Mouse (Mus musculus) 3T3-L1 (cell line): Measurements from ENCODE around the gene Serpine1.
A peak's percentile ranks its signal among the peaks of the same experiment; 100 is the strongest.

ENCODE experiments used
- DNase-seq: peaks from one replicate; pipeline ENCODE4 v3.0.0-alpha.2; 2015; ENCODE audit warnings: low read depth, low spot score

Serpine1 gene

DNA sequence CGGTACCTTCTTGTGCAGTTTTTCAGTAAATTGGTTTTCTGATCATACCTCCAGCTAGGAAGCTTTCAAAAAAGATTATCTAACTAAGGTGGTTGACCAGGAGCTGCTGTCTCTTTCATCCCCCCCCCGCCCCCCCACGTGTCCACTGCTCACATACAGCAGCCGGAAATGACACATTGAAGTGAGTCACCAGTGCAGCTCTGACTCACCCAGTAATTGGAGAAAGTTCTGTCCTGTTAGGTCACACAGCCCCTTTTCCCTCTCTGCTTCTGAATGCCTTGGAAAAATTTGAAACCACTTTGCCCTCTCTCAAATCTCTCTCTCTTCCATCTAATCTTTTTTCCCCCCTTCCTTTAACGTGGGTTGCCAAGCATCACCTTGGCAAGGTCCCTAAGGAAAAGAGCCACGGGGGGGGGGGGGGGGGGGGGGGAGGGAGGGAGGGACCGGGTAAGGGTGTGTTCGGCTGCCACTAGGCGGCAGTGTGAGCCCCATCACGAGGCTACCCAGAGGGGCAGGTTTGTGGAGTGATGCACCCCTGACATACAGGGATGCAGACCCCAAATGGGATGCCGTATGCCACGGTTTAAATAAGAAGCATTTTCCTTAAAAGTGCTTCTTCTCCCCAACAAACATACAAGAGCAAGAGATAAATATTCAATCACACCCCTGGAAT lies 10.1 kb downstream of the Serpine1 start:
- peak; percentile 98 for DNase-seq

GRCm38 (mm10) chr5:137054873-137055272 lies 17.2 kb downstream of the Serpine1 start:
- no peak for DNase-seq

DNA sequence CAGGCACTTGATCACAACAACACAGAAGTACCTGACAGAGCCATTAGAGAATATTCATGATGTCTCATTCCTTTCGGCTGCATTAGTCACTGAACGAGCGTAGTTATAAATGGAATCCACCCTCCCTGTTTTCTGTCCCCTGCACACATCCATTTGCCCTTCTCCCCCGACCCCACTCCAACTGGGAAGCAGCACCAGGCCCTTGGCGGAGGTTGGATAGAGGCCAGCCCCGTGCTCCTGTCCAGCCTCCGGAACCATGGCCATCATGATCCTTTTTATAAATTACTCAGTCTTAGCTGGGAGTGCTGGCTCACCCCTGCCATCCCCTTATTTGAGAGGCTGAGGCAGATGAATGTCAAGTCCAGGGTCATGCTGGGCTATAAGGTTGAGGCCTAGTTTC lies 17.8 kb downstream of the Serpine1 start:
- no peak for DNase-seq

DNA sequence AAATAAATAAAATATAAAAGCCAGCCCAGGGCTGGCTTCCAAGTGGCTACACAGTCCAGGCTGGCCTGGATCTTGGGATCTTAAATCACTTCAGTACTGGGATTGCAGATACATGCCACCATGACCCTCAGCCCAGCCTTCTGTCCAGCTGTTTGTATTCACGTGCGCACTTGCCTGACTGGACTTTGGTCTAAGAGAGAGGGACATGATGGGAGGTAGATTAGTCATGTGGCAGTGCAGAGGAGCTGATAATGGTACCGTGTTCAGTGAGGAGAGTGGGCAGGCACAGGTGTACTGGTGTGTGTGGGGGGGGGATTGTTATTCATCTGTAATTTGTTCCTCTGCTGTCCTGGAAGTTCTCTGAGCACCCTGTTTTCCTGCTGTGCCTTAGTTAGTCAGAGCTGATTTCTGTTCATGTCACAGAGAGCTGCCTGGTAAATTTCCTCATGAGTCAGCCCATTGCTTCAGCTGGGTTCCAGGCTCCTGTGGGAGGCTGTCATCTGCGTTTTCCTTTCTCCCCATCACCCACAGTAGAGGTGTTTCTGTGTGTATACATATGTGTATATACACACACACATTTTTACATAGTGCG lies 20.1 kb downstream of the Serpine1 start:
- DNase-seq, result peak; percentile 72

GRCm38 (mm10) chr5:137051125-137051524 lies 20.9 kb downstream of the Serpine1 start:
- no peak for DNase-seq

DNA sequence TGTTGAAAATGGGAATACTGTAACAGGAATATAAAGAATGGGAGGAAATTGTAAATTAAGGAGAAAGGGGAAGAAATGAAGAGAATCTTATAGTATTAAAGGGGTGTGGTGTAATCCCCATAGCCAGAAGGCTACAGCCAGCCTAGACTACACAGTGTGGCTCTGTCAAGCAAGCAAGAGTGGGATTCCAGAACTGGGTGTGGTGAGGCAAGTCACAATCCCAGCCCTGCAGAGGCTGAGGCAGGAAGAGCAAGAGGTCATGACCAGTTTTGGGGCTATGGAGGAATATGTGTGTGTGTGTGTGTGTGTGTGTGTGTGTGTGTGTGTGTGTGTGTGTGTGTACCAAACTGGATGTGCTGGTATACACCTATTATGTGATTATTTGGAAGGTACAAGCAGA lies 25.1 kb downstream of the Serpine1 start:
- peak; percentile 63 for DNase-seq

DNA sequence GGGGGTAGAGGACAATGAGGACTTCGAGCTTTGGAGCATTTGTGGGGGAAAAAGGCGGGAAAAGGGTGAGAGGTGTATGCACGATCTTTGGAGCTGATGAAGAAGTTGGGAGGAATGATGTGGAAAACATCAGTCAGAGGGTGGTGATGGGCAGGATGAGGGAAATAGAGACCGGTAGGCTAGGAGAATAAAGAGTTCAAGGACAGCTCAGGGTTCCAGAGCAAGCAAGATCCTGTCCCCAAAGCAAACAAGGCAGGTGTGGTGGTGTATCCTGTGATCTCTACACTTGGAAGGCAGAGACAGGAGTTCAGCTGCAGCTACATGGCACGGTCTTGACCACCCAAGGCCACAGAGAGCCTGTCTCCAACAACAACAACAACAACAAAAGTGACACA lies 25.7 kb downstream of the Serpine1 start:
- DNase-seq, result no peak

- DNase-seq, result peak; percentile 98
These were observed 26.4 kb downstream of the Serpine1 start, which contains the start of gene Ap1s1 for GRCm38 (mm10) chr5:137045402-137046323. Gene Ap1s1, minus strand, starts transcription at chr5:137046135.

GRCm38 (mm10) chr5:137043997-137044396 lies 28.1 kb downstream of the Serpine1 start:
- no peak for DNase-seq

GRCm38 (mm10) chr5:137041442-137041841 lies 30.6 kb downstream of the Serpine1 start:
- no peak for DNase-seq

- DNase-seq, result no peak
These were observed 32.6 kb downstream of the Serpine1 start for GRCm38 (mm10) chr5:137039453-137039852.

GRCm38 (mm10) chr5:137036211-137036610 lies 35.9 kb downstream of the Serpine1 start:
- DNase-seq, result no peak

DNA sequence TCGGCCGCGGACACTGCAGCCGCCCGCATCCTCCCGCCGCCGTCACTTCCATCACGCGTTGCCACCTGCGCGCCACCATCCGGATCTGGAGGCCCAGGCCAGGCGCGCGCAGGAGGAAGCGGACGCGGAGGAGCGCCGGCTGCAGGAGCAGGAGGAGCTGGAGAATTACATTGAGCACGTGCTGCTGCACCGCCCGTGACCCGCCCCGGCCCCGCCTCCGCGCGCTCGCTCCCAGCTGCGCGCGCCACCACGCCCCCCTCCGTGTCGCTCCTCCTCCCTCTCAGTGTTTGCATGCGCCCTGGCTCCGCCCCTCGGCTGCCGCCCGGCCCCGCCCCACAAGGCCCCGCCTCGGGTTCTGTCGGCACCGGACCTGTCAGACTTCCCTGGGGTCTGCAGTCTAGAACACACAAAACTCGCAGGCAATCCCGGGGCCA lies 39.4 kb downstream of the Serpine1 start:
- DNase-seq, result peak; percentile 86

DNA sequence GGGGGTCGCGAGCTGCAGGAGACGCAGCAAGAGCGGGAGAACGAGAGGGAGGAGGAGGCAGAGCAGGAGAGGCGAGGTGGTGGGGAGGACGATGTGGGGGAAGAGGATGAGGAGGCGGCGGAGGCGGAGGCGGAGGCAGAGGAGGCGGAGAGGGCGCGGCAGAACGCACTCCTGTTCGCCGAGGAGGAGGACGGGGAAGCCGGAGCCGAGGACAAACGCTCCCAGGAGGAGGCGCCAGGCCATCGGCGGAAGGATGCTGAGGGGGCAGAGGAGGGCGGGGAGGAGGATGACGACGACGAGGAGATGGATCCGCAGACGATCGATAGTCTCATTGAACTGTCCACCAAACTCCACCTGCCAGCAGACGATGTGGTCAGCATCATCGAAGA lies 40.0 kb downstream of the Serpine1 start:
- DNase-seq, result no peak

- peak; percentile 64 for DNase-seq
These were observed 40.7 kb downstream of the Serpine1 start for GRCm38 (mm10) chr5:137031076-137032032.

- DNase-seq, result no peak
These were observed 41.7 kb downstream of the Serpine1 start for GRCm38 (mm10) chr5:137030416-137030810.

- peak; percentile 97 for DNase-seq
These were observed 42.2 kb downstream of the Serpine1 start for GRCm38 (mm10) chr5:137029643-137030415.

GRCm38 (mm10) chr5:137029273-137029585 lies 42.8 kb downstream of the Serpine1 start:
- no peak for DNase-seq

- no peak for DNase-seq
These were observed 43.4 kb downstream of the Serpine1 start for GRCm38 (mm10) chr5:137028561-137029272.

- no peak for DNase-seq
These were observed 46.0 kb downstream of the Serpine1 start, which contains the start of gene Vgf for GRCm38 (mm10) chr5:137026092-137026491. Gene Vgf, plus strand, starts transcription at chr5:137026392.
